Mouse (Mus musculus) cerebellum, adult 8-10 months (tissue): ENCODE measurements around the gene Gm5129.

Experiments
- DNase-seq: peaks from one replicate; pipeline ENCODE4 v3.0.0; 2022

Gene Gm5129

DNA sequence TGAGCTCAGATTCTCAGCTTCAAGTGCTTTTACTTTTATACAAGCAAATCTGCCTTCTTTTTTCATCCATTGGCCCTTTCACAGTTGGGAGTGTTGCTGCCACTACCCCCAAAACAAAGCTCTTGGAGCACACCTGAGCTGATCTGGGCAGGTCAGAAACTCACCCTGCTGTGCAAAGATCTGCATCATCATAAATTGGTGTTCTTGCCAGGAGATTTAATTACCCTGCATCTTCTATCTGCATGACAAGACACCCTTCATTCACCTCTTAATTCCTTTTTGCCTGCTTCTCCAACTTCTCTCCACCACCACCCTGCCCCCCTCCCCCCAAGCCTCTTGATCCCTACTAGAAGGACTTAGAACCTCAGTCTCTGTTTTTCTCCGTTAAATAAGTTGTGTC lies 14.6 kb downstream of the Gm5129 start:
- DNase-seq: no peak

GRCm38 (mm10) chr5:29712906-29713305 lies 22.8 kb downstream of the Gm5129 start:
- no peak for DNase-seq

DNA sequence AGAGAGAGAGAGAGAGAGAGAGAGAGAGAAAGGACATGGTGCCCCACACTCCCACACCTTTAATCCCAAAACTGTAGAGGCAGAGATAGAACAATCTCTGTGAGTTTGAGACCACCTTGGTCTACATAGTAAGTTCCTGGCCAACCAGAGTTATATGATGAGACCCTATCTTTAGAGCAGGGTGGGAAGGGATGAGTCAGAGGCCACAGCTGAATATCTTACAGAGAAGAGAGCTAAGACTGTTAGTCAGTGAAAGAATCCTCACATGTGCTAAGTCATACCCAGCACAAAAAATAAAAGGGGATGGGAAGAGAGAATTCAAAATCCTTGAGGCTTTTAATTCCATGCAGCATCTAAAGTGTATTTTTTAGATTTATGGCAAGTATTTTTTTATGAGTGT lies 24.1 kb downstream of the Gm5129 start:
- DNase-seq: no peak

DNA sequence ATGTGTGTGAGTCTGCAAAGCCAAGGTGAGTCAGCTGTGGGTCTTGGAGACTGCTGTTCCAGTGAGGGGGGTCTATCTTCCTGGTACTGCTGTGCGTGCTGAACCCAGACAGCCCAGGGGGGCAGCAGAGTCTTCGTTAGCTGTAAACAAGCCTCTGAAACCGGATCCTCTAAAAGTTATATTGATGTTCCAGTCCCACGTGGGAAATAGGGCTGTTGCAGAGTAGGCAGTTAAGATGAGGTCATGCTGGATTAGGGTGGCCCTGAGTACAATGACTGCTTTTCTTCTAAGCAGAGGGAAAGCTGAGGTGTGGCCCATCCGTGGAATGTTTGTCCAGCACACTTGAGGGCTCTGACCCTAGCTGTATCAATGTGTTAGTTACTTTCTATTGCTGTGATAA lies 27.5 kb downstream of the Gm5129 start:
- DNase-seq: no peak

GRCm38 (mm10) chr5:29707241-29707640 lies 28.5 kb downstream of the Gm5129 start:
- no peak for DNase-seq

GRCm38 (mm10) chr5:29699520-29700202 lies 36.1 kb downstream of the Gm5129 start:
- DNase-seq: no peak

- no peak for DNase-seq
Measured at GRCm38 (mm10) chr5:29698493-29698892, 37.2 kb downstream of the Gm5129 start.

DNA sequence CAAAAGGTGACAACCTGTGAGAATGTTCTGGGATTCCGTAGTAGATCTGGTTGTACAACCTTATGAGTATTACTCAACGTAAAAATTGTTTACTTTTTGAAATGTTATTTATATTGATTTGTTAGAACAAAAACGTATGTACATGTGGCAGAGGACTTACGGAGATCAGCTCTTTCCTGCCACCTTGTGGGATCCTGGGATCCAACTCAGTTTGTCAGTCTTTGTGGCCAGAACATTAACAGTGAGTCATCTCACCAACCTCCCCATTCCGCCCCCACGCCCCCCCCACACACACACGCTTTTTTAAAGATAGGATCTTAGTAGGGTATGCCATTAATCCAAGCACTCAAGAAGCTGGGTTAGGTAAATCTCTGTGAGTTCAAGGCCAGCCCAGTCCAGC lies 47.4 kb downstream of the Gm5129 start:
- DNase-seq: no peak

- no peak for DNase-seq
Measured at GRCm38 (mm10) chr5:29687671-29688070, 48.1 kb downstream of the Gm5129 start.
